Mouse (Mus musculus) left cerebral cortex, adult 18-20 months (tissue): ENCODE measurements at regions not wholly inside any gene's neighbourhood (a gene's known extent, or its start where the extent isn't known, plus 50 kb on each side); places are given as distances from the start of the nearest gene placed in this dataset.
A peak's percentile ranks its signal among the peaks of the same experiment; 100 is the strongest.

ENCODE experiments used
- DNase-seq, 2 experiments: peaks; one replicate each; pipeline ENCODE4 v3.0.0; 2021 to 2022; ENCODE audit warnings: low spot score in 2 of 2, mixed read lengths in 1 of 2

DNA sequence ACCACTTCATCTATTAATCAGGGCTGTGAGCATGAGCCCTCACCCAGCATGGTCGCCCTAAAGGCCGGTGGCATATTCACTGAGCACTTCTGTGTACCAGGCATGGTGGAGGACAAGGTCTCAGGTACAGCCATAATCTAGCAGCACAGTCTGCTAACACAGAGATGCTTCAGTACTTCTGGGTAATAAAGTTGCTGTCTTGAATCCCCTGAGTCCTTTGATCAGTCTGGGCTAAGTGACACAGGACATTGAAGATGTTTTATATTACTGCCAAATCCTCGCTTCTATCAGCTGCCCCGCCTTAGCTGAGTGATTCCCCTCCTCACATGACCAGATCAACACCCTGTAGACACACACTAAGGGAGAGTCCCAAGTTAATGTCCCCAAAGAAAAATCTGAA, 296.5 kb downstream of the Mycn start:
- no peak for DNase-seq

- no peak for DNase-seq
Observed at GRCm38 (mm10) chr12:12643247-12643963, 298.3 kb downstream of the Mycn start.

DNA sequence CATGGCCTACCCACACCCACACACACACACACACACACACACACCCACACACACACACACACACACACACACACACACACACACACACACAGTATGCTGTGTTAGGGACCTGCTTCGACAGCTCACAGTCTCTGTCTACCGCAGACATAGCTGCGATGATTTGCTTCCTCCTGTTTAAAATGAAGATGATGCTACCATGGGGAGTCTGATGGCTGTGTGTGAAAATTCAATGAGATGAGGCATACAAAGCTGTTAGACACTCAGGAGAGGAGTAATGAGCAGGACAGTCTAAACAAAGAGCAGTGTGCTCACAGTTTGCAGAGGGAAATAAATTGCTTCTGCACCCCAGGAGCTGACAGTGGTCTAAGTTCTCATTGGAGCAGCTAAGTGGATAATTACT, 306.4 kb downstream of the Mycn start:
- DNase-seq: no peak

- no peak for DNase-seq
Observed at GRCm38 (mm10) chr12:12627597-12627996, 314.1 kb downstream of the Mycn start.

DNA sequence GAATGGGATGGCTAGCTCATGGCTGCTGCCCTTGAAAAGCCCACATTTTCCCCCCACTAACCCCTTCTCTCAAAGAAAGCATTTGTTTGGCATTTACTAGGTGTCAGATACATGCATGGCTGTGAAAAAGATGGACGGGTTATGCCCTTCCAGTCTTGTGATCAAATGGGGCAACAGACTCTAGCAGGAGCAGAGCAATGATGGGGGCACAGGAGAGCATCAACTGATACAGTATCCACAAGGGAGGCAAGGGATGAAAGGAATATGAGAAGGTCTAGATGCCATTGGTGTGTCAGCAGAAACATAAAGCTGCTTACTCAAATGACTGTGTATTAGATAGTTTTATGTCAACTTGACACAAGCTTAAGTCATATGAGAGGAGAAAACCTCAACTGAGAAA, 315.9 kb downstream of the Mycn start:
- no peak for DNase-seq

DNA sequence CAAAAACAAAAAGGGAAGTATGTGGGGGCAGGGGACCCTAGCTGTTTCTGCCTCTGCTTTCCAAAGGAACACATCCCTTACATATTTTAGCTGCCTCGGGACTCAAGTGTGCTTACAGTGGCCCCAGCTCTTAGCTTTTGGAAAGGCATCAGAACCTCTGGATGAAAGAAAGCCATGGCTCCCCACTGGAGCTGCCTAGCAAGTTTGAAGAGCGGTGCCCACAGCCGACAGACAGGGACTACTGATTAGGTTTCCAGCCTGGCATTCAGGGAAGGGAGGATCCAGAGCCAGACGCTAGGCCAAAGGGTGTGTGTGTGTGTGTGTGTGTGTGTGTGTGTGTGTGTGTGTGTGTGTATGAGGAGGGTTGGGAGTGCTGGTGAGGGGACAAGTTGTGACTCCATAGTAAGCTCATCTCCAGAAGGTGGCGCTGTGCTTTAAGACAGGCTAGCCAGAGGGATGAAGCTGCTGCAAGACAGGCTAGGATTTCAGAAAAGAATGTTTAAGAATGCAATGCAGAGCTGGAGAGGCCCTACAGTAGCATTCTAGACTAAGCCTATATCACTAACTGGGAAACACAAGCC, 318.9 kb downstream of the Mycn start:
- DNase-seq: peak; percentile 85 to 93

DNA sequence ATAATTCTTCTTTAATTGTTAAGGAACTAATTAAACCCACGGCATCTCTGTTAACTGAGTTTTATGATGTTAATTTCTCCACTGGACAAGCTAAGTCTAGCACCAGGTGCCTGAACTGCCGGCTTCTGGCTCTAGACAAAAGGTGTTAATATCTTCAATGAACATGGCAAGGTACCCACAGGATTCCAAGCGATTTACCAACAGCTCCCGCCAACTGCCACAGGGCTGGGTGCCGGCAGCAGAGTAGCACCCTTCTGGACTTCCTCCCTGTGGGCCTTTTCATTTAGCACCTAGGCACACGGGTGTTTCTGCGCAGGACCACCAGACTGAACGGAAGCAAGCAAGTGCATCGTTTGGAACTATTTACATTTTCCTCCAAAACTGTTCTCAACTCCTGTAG, 320.2 kb downstream of the Mycn start:
- DNase-seq: no peak

DNA sequence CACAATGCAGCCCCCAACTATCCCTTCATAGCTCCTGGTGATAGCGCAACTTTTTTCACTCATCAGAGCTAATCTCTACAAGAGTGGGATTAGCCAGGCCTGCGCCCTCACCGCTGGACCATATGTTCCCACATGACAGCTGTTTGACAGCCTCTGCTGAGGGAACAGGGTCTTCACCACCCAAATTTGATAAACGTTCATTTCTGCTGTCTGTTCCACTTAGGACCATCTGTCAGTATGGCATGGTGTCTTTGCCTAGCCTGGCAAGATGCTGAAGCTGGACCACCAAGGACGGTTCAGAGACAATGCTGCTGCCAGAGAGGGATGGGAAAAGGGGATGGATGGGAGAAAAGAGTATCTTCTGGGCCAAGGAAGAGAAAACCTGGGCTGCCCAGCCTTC, 321.4 kb downstream of the Mycn start:
- no peak for DNase-seq

DNA sequence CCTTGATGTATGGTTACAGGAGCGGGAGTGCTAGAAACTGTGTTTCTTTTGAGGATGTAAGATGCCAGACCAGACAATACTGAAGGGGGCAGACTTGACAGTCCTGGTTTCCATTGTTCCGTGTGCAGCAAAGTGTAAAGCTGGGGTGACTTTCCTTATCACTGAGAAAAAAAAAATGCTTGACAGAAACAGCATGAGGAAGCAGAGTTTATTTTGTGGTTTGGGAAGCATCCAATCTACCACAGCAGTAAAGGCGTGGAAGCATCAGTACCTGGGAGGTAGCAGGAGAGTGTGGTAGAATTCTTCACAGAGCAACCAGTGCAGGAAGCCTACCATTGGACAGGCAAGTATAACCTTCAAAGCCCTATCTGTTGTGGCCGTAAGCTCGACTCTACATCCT, 322.3 kb downstream of the Mycn start:
- no peak for DNase-seq

DNA sequence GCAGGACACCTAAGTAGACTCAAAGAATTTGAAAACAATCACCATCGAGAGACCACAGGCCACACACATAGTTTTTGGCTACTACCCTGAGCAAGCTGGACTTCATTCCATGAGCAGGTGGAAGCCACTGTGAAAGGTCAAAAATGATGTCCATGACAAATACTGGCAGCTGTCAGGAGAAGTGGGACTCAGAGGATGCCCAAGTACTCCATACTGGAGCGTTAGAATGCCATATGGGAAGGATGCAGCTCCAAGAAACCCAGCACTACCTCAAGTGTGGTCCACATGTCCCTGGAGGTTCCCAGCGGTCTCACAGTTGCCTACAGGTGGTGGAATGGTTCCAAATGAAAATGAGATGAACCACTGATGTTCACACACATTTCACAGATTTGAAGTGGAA, 329.2 kb downstream of the Mycn start:
- DNase-seq: no peak

DNA sequence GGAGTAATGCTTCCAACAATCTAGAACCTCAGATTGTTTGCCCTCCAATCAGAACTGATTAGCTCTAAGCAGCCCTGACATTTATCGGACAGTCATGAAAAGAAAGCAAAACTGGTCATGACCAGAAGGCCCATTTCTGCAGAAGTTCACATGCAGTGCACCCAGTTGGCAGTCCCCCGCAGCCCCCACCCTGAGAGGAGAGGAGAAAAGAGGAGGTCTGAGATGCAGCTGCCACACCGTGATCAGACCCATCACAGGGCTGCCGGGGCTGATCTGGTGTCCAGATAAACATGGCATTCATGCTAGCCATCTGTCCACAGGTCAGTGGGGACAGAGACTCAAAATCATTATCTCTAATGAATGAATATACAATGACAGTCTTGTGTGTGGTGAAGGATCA, 330.9 kb downstream of the Mycn start:
- DNase-seq: no peak

DNA sequence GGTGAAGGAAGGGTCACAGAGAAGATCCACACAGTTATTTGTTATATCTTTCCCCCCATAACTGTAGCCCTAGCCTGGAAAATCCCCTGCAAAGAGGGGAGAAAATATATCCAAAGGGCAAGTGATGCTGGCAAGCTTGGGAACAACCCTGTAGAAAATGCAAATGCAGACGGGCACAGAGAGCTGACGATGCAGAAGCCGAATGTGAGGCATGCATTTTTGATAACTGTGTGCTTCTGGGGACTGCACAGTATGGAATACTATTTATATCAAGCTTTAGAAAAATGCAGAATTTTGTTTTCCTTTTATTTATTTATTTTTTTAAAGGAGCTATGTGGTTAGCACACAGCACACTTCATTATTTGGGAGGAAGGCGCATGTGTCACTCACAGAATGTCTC, 333.7 kb downstream of the Mycn start:
- no peak for DNase-seq

- DNase-seq: no peak
Observed at GRCm38 (mm10) chr12:12606911-12607310, 334.8 kb downstream of the Mycn start.

GRCm38 (mm10) chr12:12605495-12605894, 336.2 kb downstream of the Mycn start:
- no peak for DNase-seq

- DNase-seq: no peak
Observed at GRCm38 (mm10) chr12:12601362-12601761, 339.4 kb downstream of the Fam49a start.

DNA sequence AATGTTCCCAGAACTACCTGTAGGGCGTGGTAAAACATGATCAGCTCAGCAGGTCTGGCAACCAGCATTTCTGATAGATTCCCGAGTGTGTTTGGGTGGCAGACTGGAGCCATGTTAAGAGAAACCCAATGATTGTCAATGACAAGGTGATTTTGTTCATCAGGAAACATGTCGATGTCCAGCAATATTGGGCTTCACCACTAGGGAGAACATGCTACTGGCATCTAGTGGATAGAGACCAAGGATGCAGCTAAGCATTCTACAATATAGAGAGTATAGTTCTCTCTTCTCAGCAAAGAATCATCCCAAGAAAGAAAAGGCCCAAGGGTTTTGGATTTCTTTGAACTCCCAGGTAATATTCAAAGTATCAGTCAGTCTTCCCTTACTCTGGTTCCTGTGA, 333.5 kb downstream of the Fam49a start:
- DNase-seq: no peak

DNA sequence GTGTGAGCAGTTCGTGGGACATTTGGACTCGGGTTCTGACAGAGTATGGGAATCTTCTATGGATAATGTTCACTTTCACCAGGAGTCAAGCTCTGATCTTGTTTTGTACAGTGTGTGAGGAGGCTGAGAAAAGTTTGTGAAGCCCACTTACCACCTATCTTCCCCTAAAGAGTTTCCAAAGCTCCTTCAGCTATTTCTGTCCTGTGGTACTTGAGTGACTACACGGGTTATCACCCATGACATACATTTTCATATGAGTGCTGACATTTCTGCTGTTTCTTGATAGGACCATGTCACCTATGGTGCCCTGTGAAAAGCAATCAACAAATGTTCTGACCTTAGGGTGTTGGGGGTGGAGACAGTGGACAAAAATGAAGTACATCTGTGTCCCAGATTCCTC, 332.6 kb downstream of the Fam49a start:
- DNase-seq: no peak

GRCm38 (mm10) chr12:12593343-12593742, 331.4 kb downstream of the Fam49a start:
- no peak for DNase-seq

- DNase-seq: peak in 1 of 2 experiments; percentile 3
Observed at GRCm38 (mm10) chr12:12590753-12591291, 328.9 kb downstream of the Fam49a start.

DNA sequence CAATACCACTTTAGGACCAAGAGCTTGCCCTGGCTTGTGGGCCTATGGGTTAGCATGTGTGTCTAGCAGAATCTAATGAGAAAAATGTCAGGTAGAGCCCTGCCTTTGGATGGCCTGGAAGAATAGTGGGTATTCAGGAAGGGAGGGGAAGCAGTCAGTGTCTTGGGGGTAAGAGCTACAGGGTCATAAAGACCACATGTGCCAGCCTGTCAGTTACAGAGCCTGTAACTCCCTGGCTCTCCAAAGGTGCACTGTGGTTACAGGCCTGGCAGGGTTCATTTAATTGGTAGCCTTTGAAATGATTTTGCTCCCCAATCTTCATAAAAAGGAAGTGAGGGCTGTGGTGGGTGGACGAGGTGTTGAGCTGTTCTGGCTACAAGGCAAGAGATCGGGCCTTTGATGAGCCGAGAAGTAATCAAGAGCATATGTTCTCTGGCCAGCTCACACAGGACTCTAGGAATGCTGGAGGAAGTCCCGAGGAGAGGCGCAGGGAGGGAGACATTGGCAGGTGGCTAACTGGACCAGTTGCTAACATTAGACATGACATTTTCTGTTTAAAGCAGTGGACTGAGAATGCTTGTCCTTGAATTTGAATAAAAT, 326.9 kb downstream of the Fam49a start:
- DNase-seq: no peak

DNA sequence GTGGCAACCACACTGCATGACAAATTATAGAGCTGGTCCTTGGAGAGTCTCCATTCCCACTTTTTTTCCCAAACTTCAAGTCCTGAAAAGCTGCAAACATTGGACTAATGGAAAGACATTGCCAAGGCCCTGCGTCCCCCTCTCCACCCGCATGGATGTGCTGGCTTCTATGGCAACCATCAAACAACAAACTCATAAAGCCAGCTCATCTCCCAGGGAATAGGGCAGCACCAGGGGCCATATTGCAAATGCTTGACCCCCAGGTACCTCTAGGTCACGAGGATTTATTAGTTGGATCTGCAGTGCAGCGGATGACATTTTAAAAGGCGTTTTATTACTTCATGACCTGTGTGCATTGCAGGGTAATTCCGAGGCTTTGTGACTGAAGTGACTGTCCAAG, 324.5 kb downstream of the Fam49a start:
- DNase-seq: no peak
